In the genomic region with DNA sequence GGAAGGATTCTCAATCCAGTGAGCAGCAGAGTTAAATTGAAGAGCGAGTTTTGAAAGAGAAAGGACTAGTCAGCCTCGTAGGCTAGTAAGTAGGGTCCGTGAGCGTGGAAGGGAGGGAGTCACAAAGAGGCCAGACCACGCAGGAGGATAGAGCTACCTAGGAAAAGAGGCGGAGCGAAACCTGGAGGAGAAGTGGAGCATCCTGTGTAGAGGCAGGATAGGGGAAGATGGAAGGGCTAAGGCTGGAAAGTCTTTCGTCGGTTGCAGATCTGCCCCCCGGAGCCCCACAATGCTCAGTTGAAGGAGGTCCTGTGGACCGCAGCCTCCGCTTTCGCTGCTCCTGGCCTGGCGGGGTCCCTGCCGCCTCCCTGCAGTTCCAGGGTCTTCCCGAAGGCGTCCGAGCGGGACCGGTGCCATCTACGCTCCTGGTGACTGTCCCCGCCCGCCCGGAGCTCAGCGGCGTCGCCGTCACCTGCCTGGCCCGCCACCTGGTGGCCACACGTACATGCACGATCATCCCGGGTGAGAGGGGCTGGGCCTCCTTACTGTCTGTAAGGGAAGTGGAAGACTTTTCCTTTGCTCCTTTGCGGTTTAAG, we compare ENCODE assay signal across 8 mouse cellular contexts. TPM values are rescaled to one million over a fixed set of nuclear protein-coding genes. Genes with fewer than 3 reads are reported as not detected.
A peak's percentile ranks its signal among the peaks of the same experiment; 100 is the strongest.
DNase-seq lines count a peak whose midpoint lies in the region; ATAC-seq and TF ChIP-seq lines count a peak whose summit lies in the region.

No protein-coding gene starts in this region.

- WGBS in hindbrain, embryonic 11.5 days = 1% methylated on average over 33 of the region's 33 CpGs

- no peak for DNase-seq in Patski (ENCODE audit: low read depth, low spot score)
- DNase-seq in cerebellum, adult 9-10 months = peak; percentile 78
- DNase-seq in frontal cortex, adult 2 months (ENCODE audit: extremely low spot score in 1 of 2, low spot score in 1 of 2) = peak; percentile 33 to 83
- DNase-seq in hindbrain, embryonic 11.5 days (ENCODE audit: low spot score) = peak; percentile 84
- DNase-seq in layer of hippocampus, postnatal 25 days (ENCODE audit: extremely low spot score in 1 of 2, low spot score in 1 of 2) = peak; percentile 65 to 77
- peak; percentile 91 for DNase-seq in lung, postnatal 36 days
- DNase-seq in retina, embryonic 14.5 days (ENCODE audit: low spot score) = peak; percentile 83
- peak; percentile 91 for DNase-seq in thymus, postnatal 4 days

- H3K4me1 ChIP-seq in hindbrain, embryonic 11.5 days (replicated peaks; ENCODE audit: control insufficient read depth, insufficient read depth, low read length) = 0 out of 2 replicates have a peak, but pooled peaks cover 2% of the 10 kb centered on the region

- no peaks in the 10 kb centered on the region for H3K9me3 ChIP-seq in hindbrain, embryonic 11.5 days (ENCODE audit: control insufficient read depth, low read length)

- in situ Hi-C loops in Patski (cut with MboI; ENCODE audit: low pct_unique_long_range_greater_than_20kb) = loop anchor here (5.0 kb wide), 1 partner anchor 184 kb away; no protein-coding TSS in a partner anchor

- POLR2A ChIA-PET in Patski (lab: Charles Lee) = no interaction called here

- no peak overlapping the region for H3K27ac ChIP-seq in hindbrain, embryonic 11.5 days (ENCODE audit: low read depth, low read length)

- CTCF ChIA-PET in Patski (lab: Charles Lee) = interaction anchor here (1.0 to 2.5 kb wide), 6 partner anchors 22 to 44 kb away, joined by 3 to 15 read pairs (median 4); a partner anchor contains a TSS

- H3K4me2 ChIP-seq in hindbrain, embryonic 11.5 days (replicated peaks; ENCODE audit: low read depth, low read length) = peak overlapping the region; percentile 76

- no peaks in the 10 kb centered on the region for H3K27me3 ChIP-seq in Patski
- peaks cover 10% of the 10 kb centered on the region; the same call in 1 of the 2 replicates for H3K27me3 ChIP-seq in hindbrain, embryonic 11.5 days (ENCODE audit: control insufficient read depth, insufficient read depth, low read length)

- H3K9ac ChIP-seq in hindbrain, embryonic 11.5 days (ENCODE audit: low read depth, low read length) = no peak overlapping the region

- H3K4me3 ChIP-seq in hindbrain, embryonic 11.5 days (ENCODE audit: low read depth, low read length) = peak overlapping the region; percentile 28

- no peaks in the 10 kb centered on the region for H3K36me3 ChIP-seq in hindbrain, embryonic 11.5 days (ENCODE audit: control insufficient read depth, insufficient read depth, low read length)

- ATAC-seq in Patski = peak; percentile 60
- peak; percentile 51 for ATAC-seq in hindbrain, embryonic 11.5 days (ENCODE audit: low FRiP score)

- no peak for TF ChIP-seq CTCF in Patski (IDR thresholded peaks at IDR 0.05)

RNA-seq across cellular contexts. Expression of a gene that starts 3.2 kb away (rescaled TPM):
- 4.0 TPM for polyA plus RNA-seq in Patski (2021)
- polyA plus RNA-seq in frontal cortex, adult 2 months (2012; rRNA removed) = 5.2 TPM in 2 replicates
- polyA plus RNA-seq in hindbrain, embryonic 11.5 days (2014; fragmentation: Nextera tagmentation; extraction: Ambion mirVana) = 2.6 and 2.8 TPM in 2 replicates
- 1 to 10 TPM; 1.8 to 1.9 TPM for total RNA-seq in layer of hippocampus, postnatal 25 days (2021)

RNA-seq across cellular contexts. Expression of a gene that starts 22.3 kb away (rescaled TPM):
- 0.50 TPM for polyA plus RNA-seq in Patski (2021)
- polyA plus RNA-seq in frontal cortex, adult 2 months (2012; rRNA removed) = 2.5 and 2.6 TPM in 2 replicates
- polyA plus RNA-seq in hindbrain, embryonic 11.5 days (2014; fragmentation: Nextera tagmentation; extraction: Ambion mirVana) = 0.31 TPM in 1 of 2 replicates, not detected in the other
- 1 to 10 TPM in 1 of 2 experiments, not detected in 1; 1.6 TPM for total RNA-seq in layer of hippocampus, postnatal 25 days (2021)

RNA-seq across cellular contexts. Expression of a gene that starts 22.3 kb away (rescaled TPM):
- 214 TPM for polyA plus RNA-seq in Patski (2021)
- polyA plus RNA-seq in frontal cortex, adult 2 months (2012; rRNA removed) = 80.7 and 97.8 TPM in 2 replicates
- 192 and 206 TPM in 2 replicates for polyA plus RNA-seq in hindbrain, embryonic 11.5 days (2014; fragmentation: Nextera tagmentation; extraction: Ambion mirVana)
- 10 to 100 TPM; 58.8 to 77.2 TPM for total RNA-seq in layer of hippocampus, postnatal 25 days (2021)

RNA-seq across cellular contexts. Expression of a gene that starts 23.7 kb away (rescaled TPM):
- polyA plus RNA-seq in Patski (2021) = 5.7 TPM
- polyA plus RNA-seq in frontal cortex, adult 2 months (2012; rRNA removed) = 60.7 and 69.6 TPM in 2 replicates
- 2.7 and 2.9 TPM in 2 replicates for polyA plus RNA-seq in hindbrain, embryonic 11.5 days (2014; fragmentation: Nextera tagmentation; extraction: Ambion mirVana)
- total RNA-seq in layer of hippocampus, postnatal 25 days (2021) = 10 to 100 TPM; 24.0 to 29.3 TPM

RNA-seq across cellular contexts. Expression of a gene that starts 25.6 kb away (rescaled TPM):
- not detected for polyA plus RNA-seq in Patski (2021)
- not detected in 2 replicates for polyA plus RNA-seq in frontal cortex, adult 2 months (2012; rRNA removed)
- not detected in 2 replicates for polyA plus RNA-seq in hindbrain, embryonic 11.5 days (2014; fragmentation: Nextera tagmentation; extraction: Ambion mirVana)
- total RNA-seq in layer of hippocampus, postnatal 25 days (2021) = not detected
